Mouse (Mus musculus) bone marrow, adult 2 months (tissue): ENCODE measurements at regions not wholly inside any gene's neighbourhood (a gene's known extent, or its start where the extent isn't known, plus 50 kb on each side); places are given as distances from the start of the nearest gene placed in this dataset.

ENCODE experiments used
- H3K27ac ChIP-seq: fragments of 200-500 bp; 2 replicates; pipeline ENCODE4 v1.5.1; 2012; ENCODE audit warnings: low read depth, mild to moderate bottlenecking, control low read depth, inconsistent platforms, low read length; ENCODE audit not compliant: control insufficient read depth, poor library complexity, insufficient read depth
- H3K4me1 ChIP-seq: fragments of 200-500 bp; 2 replicates; pipeline ENCODE4 v1.6.1; 2011; ENCODE audit warnings: low read length; ENCODE audit not compliant: control insufficient read depth, insufficient read depth
- H3K4me3 ChIP-seq: fragments of 200-500 bp; replicated peaks from 2 replicates; pipeline ENCODE3; 2011; ENCODE audit warnings: mild to moderate bottlenecking, low read depth, low read length, control low read depth; ENCODE audit not compliant: control insufficient read depth
- CTCF ChIP-seq: fragments of 200-500 bp; IDR thresholded peaks from 2 replicates; pipeline ENCODE4 v1.5.1; 2011; ENCODE audit warnings: low read length, control low read depth; ENCODE audit not compliant: control insufficient read depth, insufficient read depth
- POLR2A ChIP-seq: fragments of 200-500 bp; IDR thresholded peaks from 2 replicates; pipeline ENCODE4 v1.6.1; 2011; ENCODE audit warnings: low read depth, mild to moderate bottlenecking, control low read depth, low read length, borderline replicate concordance; ENCODE audit not compliant: control insufficient read depth
- WGBS: fragments of 180-500 bp; shearing (Covaris S2); methylation state at CpG from one replicate; pipeline ENCODE4 v1.1.7; 2018; 5-methylcytosine and 5-hydroxymethylcytosine counted together

DNA sequence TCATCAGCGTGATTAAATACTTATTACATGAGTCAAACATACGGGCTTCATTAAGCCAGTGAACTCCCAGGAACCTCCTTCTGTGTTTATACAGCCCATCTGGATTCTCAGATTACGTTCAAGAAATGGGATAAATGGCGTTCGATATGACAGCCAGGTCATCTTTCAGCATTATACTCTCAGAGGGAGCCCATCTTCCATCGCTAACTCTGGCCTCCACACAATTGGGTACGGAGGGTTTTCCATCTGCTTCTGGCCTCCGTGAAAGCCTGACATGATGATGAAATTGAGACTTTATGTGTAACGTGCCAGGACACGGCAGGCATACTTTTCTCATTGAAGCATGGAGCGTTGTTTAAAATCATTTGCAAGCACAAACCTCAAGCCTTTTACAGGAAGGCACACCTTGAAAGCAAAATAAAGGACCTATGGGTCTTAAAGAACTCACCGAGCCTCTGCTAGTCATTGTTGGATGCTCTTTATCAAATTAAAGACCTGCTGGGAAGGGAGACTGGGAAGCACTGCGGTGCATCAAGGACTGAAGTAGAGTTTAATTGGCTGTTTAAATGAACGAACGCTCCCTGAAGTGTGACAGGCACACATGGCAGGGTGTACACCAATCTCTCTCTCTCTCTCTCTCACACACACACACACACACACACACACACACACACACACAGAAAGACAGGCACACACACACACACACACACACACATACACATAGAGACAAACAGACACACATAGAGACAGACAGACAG is 127.0 kb downstream of the Slc38a6 start:
- 84% methylated on average over 15 of the region's 15 CpGs for WGBS
- H3K4me3 ChIP-seq, result no peak overlapping the region
- TF ChIP-seq CTCF (no peak), POLR2A (no peak)

GRCm38 (mm10) chr12:73412500-73412899 is 125.9 kb downstream of the Slc38a6 start:
- WGBS, result 80% methylated on average over 4 of the region's 4 CpGs
- Histone ChIP-seq H3K4me3 (no peak overlapping the region), H3K27ac (no peak overlapping the region), H3K4me1 (no peaks in the 10 kb centered on the region; the same call in 1 of the 2 replicates)
- no peak for TF ChIP-seq CTCF
- TF ChIP-seq POLR2A, result no peak

More for the DNA sequence above, 127.0 kb downstream of the Slc38a6 start:
- Histone ChIP-seq H3K4me1 (no peaks in the 10 kb centered on the region; the same call in 1 of the 2 replicates), H3K27ac (no peak overlapping the region)

GRCm38 (mm10) chr12:73410924-73411323 is 124.3 kb downstream of the Slc38a6 start:
- no peak overlapping the region for H3K4me3 ChIP-seq
- no peaks in the 10 kb centered on the region; the same call in 1 of the 2 replicates for H3K4me1 ChIP-seq
- TF ChIP-seq CTCF (no peak), POLR2A (no peak)
- H3K27ac ChIP-seq, result no peak overlapping the region
- WGBS, result 62% methylated on average over 7 of the region's 7 CpGs

- no peak overlapping the region for H3K27ac ChIP-seq
- WGBS, result 79% methylated on average over 4 of the region's 4 CpGs
- no peaks in the 10 kb centered on the region; the same call in 1 of the 2 replicates for H3K4me1 ChIP-seq
- H3K4me3 ChIP-seq, result no peak overlapping the region
- TF ChIP-seq POLR2A, result no peak
- TF ChIP-seq CTCF, result no peak
These were observed 123.0 kb downstream of the Slc38a6 start for GRCm38 (mm10) chr12:73409481-73410085.

GRCm38 (mm10) chr12:73408614-73409013 is 122.0 kb downstream of the Slc38a6 start:
- H3K4me3 ChIP-seq, result no peak overlapping the region
- no peak overlapping the region for H3K27ac ChIP-seq
- peaks cover 2% of the 10 kb centered on the region; the same call in 1 of the 2 replicates for H3K4me1 ChIP-seq
- WGBS, result 74% methylated on average over 7 of the region's 7 CpGs
- no peak for TF ChIP-seq POLR2A

DNA sequence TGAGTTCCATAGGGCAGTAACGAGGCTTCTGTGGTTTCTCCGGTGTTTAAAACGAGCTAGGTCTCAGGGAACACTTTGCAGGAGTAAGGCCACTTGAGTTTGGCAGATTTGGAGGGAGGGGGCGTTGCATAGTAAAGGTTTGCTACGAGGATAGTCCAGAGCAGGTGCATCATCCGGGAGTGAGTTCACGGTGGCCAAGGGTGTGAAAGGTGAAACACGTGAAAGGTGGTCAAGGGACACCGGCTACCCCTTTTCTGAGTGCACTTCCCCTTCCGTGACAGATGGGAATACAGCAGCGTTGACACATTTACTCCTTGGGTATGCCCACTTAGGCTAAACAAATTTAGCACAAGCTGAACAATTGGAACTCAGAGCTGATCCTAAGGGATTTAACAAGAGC is 121.6 kb downstream of the Slc38a6 start:
- TF ChIP-seq CTCF (no peak), POLR2A (no peak)
- 52% methylated on average over 11 of the region's 11 CpGs for WGBS
- Histone ChIP-seq H3K4me3 (no peak overlapping the region), H3K27ac (no peak overlapping the region), H3K4me1 (peaks cover 2% of the 10 kb centered on the region; the same call in 1 of the 2 replicates)

DNA sequence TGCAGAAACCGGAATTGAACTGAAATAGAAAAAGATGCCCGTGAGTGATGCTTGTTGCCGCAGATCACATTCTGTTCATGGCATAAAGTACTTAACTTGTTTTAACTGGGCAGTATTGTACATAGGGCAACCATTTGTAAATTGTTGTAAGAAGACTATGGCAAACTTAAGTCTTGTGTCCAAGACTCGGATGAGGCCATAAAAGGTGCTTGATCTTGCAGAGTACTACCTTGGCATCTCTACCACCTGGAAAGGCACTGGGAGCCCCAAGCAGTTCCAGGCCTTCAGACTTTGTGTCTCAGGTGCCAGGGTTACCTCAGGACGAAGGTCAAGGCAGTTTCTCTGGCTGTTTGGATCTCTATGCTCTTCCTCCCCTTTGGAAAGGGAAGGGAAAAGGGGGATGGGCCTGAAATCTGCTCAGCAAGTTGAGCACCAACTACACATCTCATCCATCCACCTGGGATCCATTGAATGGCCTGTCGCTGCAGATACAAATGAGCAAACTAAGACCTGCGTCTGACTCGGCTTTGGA is 120.0 kb downstream of the Slc38a6 start:
- 82% methylated on average over 8 of the region's 8 CpGs for WGBS
- Histone ChIP-seq H3K4me1 (peaks cover 2% of the 10 kb centered on the region; the same call in 1 of the 2 replicates), H3K27ac (no peak overlapping the region), H3K4me3 (no peak overlapping the region)
- no peak for TF ChIP-seq CTCF
- TF ChIP-seq POLR2A, result no peak

- TF ChIP-seq CTCF, result no peak
- TF ChIP-seq POLR2A, result no peak
- no peak overlapping the region for H3K4me3 ChIP-seq
- WGBS, result 82% methylated on average over 9 of the region's 9 CpGs
- H3K4me1 ChIP-seq, result peaks cover 2% of the 10 kb centered on the region; the same call in 1 of the 2 replicates
- H3K27ac ChIP-seq, result no peak overlapping the region
These were observed 119.0 kb downstream of the Slc38a6 start for GRCm38 (mm10) chr12:73405583-73405982.
